In the genomic region with DNA sequence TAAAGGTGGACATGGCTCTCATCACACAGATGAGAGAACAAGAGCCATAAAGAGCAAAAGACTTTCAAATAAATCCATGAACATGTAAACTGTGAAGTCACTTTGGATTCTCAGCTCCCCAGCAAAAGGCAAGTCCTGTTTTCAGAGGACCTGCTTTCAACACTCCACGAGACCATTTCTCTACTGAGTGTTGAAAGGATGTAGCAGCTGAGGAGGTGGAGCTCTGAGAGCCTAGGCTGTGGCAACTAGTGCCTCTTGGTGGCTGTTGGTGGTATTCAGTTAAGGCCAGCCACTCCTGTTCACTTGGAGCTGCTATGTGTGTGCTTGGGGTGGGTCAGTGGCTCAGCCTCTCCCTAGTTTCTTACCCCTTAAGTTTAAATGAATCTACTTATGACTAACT, we compare ENCODE assay signal across 8 mouse cellular contexts. TPM values are rescaled to one million over a fixed set of nuclear protein-coding genes. Genes with fewer than 3 reads are reported as not detected.
DNase-seq lines count a peak whose midpoint lies in the region; ATAC-seq and TF ChIP-seq lines count a peak whose summit lies in the region.

No protein-coding gene starts in this region.

- H3K36me3 ChIP-seq in kidney, embryonic 16.5 days (ENCODE audit: insufficient read depth, low read length), result no peaks in the 10 kb centered on the region
- no peaks in the 10 kb centered on the region for H3K36me3 ChIP-seq in forebrain, postnatal 0 days (ENCODE audit: insufficient read depth)
- peaks cover 5% of the 10 kb centered on the region; the same call in 1 of the 2 replicates for H3K36me3 ChIP-seq in liver, embryonic 16.5 days (ENCODE audit: control insufficient read depth, insufficient read depth)

- peak overlapping the region; percentile 85 for H3K4me2 ChIP-seq in kidney, embryonic 16.5 days (replicated peaks; ENCODE audit: low read depth, low read length)
- no peak overlapping the region for H3K4me2 ChIP-seq in forebrain, postnatal 0 days (ENCODE audit: low read depth)
- H3K4me2 ChIP-seq in liver, embryonic 16.5 days (ENCODE audit: low read depth, low read length), result peak overlapping the region; percentile 83

- ATAC-seq in kidney, embryonic 16.5 days (ENCODE audit: low FRiP score, low TSS enrichment), result no peak
- no peak for ATAC-seq in forebrain, postnatal 0 days
- ATAC-seq in liver, embryonic 16.5 days (ENCODE audit: low read depth), result no peak

- no peak overlapping the region for H3K27ac ChIP-seq in kidney, embryonic 16.5 days (ENCODE audit: low read length)
- H3K27ac ChIP-seq in forebrain, postnatal 0 days (ENCODE audit: low read depth, low read length), result no peak overlapping the region
- 0 out of 2 replicates have a peak overlapping the region, but pooled peaks have one; percentile 25 for H3K27ac ChIP-seq in liver, embryonic 16.5 days (ENCODE audit: low read length)

- TF ChIP-seq CTCF in forebrain, postnatal 0 days (IDR thresholded peaks at IDR 0.05; ENCODE audit: low read depth), result peak; percentile 34

- WGBS in kidney, embryonic 16.5 days, result 46% methylated on average over 1 of the region's 1 CpGs
- WGBS in forebrain, postnatal 0 days, result 20% methylated on average over 1 of the region's 1 CpGs
- 17% methylated on average over 1 of the region's 1 CpGs for WGBS in liver, embryonic 16.5 days (ENCODE audit: insufficient replicate concordance)

- peak overlapping the region; percentile 72; the same call in 1 of the 2 replicates for H3K9ac ChIP-seq in kidney, embryonic 16.5 days (replicated peaks; ENCODE audit: low read length)
- no peak overlapping the region for H3K9ac ChIP-seq in forebrain, postnatal 0 days
- H3K9ac ChIP-seq in liver, embryonic 16.5 days (ENCODE audit: low read depth, low read length), result peak overlapping the region; percentile 80

- no peak for DNase-seq in kidney, adult 9 months
- DNase-seq in R1 (ENCODE audit: low read depth, low spot score), result peak; percentile 67
- no peak for DNase-seq in forebrain, postnatal 0 days
- peak; percentile 52 for DNase-seq in thymus, postnatal 25 days
- no peak for DNase-seq in yolk sac, embryonic 10.5 days (ENCODE audit: low spot score)
- no peak for DNase-seq in ovary, postnatal 36 days (ENCODE audit: low spot score)

- H3K4me1 ChIP-seq in kidney, embryonic 16.5 days (ENCODE audit: insufficient read depth, low read length), result peaks cover 18% of the 10 kb centered on the region
- no peaks in the 10 kb centered on the region for H3K4me1 ChIP-seq in forebrain, postnatal 0 days (ENCODE audit: insufficient read depth)
- H3K4me1 ChIP-seq in liver, embryonic 16.5 days (ENCODE audit: control insufficient read depth, low read depth, low read length), result peaks cover 19% of the 10 kb centered on the region

- no peaks in the 10 kb centered on the region for H3K27me3 ChIP-seq in kidney, embryonic 16.5 days (ENCODE audit: insufficient read depth, low read length)
- H3K27me3 ChIP-seq in forebrain, postnatal 0 days (ENCODE audit: insufficient read depth, low read length), result no peaks in the 10 kb centered on the region
- H3K27me3 ChIP-seq in liver, embryonic 16.5 days (ENCODE audit: control insufficient read depth, insufficient read depth, low read depth, low read length), result no peaks in the 10 kb centered on the region

- peak overlapping the region; percentile 84 for H3K4me3 ChIP-seq in kidney, embryonic 16.5 days (ENCODE audit: low read length)
- no peak overlapping the region for H3K4me3 ChIP-seq in forebrain, postnatal 0 days (ENCODE audit: low read depth, low read length)
- peak overlapping the region; percentile 83 for H3K4me3 ChIP-seq in liver, embryonic 16.5 days (ENCODE audit: low read depth, low read length)

- no peaks in the 10 kb centered on the region for H3K9me3 ChIP-seq in kidney, embryonic 16.5 days (ENCODE audit: low read length)
- H3K9me3 ChIP-seq in forebrain, postnatal 0 days (ENCODE audit: low read length), result no peaks in the 10 kb centered on the region
- no peaks in the 10 kb centered on the region for H3K9me3 ChIP-seq in liver, embryonic 16.5 days (replicated peaks; ENCODE audit: control insufficient read depth, low read length)

RNA-seq across cellular contexts. Expression of gene Asf1b, which starts 1.5 kb away (rescaled TPM):
- 58.2 and 65.1 TPM in 2 replicates for polyA plus RNA-seq in kidney, embryonic 16.5 days (2015; fragmentation: Nextera tagmentation; extraction: Ambion mirVana)
- total RNA-seq in forebrain, postnatal 0 days (2014; rRNA removed), result 1.7 and 5.0 TPM in 2 replicates
- polyA plus RNA-seq in forebrain, postnatal 0 days (2015; fragmentation: Nextera tagmentation; extraction: Ambion mirVana), result 4.7 and 5.1 TPM in 2 replicates
- 108 and 110 TPM in 2 replicates for polyA plus RNA-seq in liver, embryonic 16.5 days (2015; fragmentation: Nextera tagmentation; extraction: Ambion mirVana)

RNA-seq across cellular contexts. Expression of gene Gm10644, which starts 1.8 kb away (rescaled TPM):
- polyA plus RNA-seq in kidney, embryonic 16.5 days (2015; fragmentation: Nextera tagmentation; extraction: Ambion mirVana), result 0.85 and 1.0 TPM in 2 replicates
- total RNA-seq in forebrain, postnatal 0 days (2014; rRNA removed), result 0.14 and 0.31 TPM in 2 replicates
- 0.14 and 0.40 TPM in 2 replicates for polyA plus RNA-seq in forebrain, postnatal 0 days (2015; fragmentation: Nextera tagmentation; extraction: Ambion mirVana)
- polyA plus RNA-seq in liver, embryonic 16.5 days (2015; fragmentation: Nextera tagmentation; extraction: Ambion mirVana), result 0.41 and 0.43 TPM in 2 replicates

RNA-seq across cellular contexts. Expression of gene Prkaca, which starts 16.0 kb away (rescaled TPM):
- 105 and 143 TPM in 2 replicates for polyA plus RNA-seq in kidney, embryonic 16.5 days (2015; fragmentation: Nextera tagmentation; extraction: Ambion mirVana)
- 133 and 151 TPM in 2 replicates for total RNA-seq in forebrain, postnatal 0 days (2014; rRNA removed)
- polyA plus RNA-seq in forebrain, postnatal 0 days (2015; fragmentation: Nextera tagmentation; extraction: Ambion mirVana), result 172 and 215 TPM in 2 replicates
- polyA plus RNA-seq in liver, embryonic 16.5 days (2015; fragmentation: Nextera tagmentation; extraction: Ambion mirVana), result 29.8 and 39.9 TPM in 2 replicates

RNA-seq across cellular contexts. Expression of gene Samd1, which starts 40.7 kb away (rescaled TPM):
- polyA plus RNA-seq in kidney, embryonic 16.5 days (2015; fragmentation: Nextera tagmentation; extraction: Ambion mirVana), result 9.4 and 11.6 TPM in 2 replicates
- total RNA-seq in forebrain, postnatal 0 days (2014; rRNA removed), result 116 and 117 TPM in 2 replicates
- 6.7 and 6.9 TPM in 2 replicates for polyA plus RNA-seq in forebrain, postnatal 0 days (2015; fragmentation: Nextera tagmentation; extraction: Ambion mirVana)
- polyA plus RNA-seq in liver, embryonic 16.5 days (2015; fragmentation: Nextera tagmentation; extraction: Ambion mirVana), result 3.6 and 3.9 TPM in 2 replicates

RNA-seq across cellular contexts. Expression of gene 1700067K01Rik, which starts 44.5 kb away (rescaled TPM):
- polyA plus RNA-seq in kidney, embryonic 16.5 days (2015; fragmentation: Nextera tagmentation; extraction: Ambion mirVana), result 0.51 and 1.1 TPM in 2 replicates
- 0.15 and 0.81 TPM in 2 replicates for total RNA-seq in forebrain, postnatal 0 days (2014; rRNA removed)
- polyA plus RNA-seq in forebrain, postnatal 0 days (2015; fragmentation: Nextera tagmentation; extraction: Ambion mirVana), result 0.36 and 0.86 TPM in 2 replicates
- polyA plus RNA-seq in liver, embryonic 16.5 days (2015; fragmentation: Nextera tagmentation; extraction: Ambion mirVana), result 0.56 and 0.58 TPM in 2 replicates

Comparison
In these comparisons a context has a peak if more than half of its experiments do, and no peak if none do; other contexts are left out.
1. DNase-seq: peak in R1 (single experiment) and thymus, postnatal 25 days (single experiment); none in kidney, adult 9 months (single experiment), forebrain, postnatal 0 days (single experiment), yolk sac, embryonic 10.5 days (single experiment) and ovary, postnatal 36 days (single experiment).